Mouse (Mus musculus) neural tube, embryonic 12.5 days (tissue): ENCODE data around the gene Slc25a22. TPM values are rescaled to one million over a fixed set of nuclear protein-coding genes. Genes with fewer than 3 reads are reported as not detected.
"Not testable (repeated sequence)": the region's sequence is repeated elsewhere in the genome, so short reads cannot be mapped to it uniquely, and the experiment has no call there.

Experiments used
- ATAC-seq: fragments of 200-750 bp; cut with Nextera tagmentation; 2 replicates; pipeline ENCODE4 v1.8.0; 2017; ENCODE audit warnings: low read depth, mild to moderate bottlenecking, moderate TSS enrichment, moderate library complexity; ENCODE audit not compliant: low FRiP score
- H3K27ac ChIP-seq: fragments of 300-500 bp; sonication (generic); 2 replicates; pipeline ENCODE4 v1.5.1; 2016
- H3K27me3 ChIP-seq: fragments of 300-500 bp; sonication (generic); replicated peaks from 2 replicates; pipeline ENCODE4 v1.6.1; 2016; ENCODE audit warnings: mild to moderate bottlenecking
- H3K36me3 ChIP-seq: fragments of 300-500 bp; sonication (generic); 2 replicates; pipeline ENCODE4 v1.6.1; 2016; ENCODE audit warnings: mild to moderate bottlenecking
- H3K4me1 ChIP-seq: fragments of 300-500 bp; sonication (generic); 2 replicates; pipeline ENCODE4 v1.6.1; 2016
- H3K4me2 ChIP-seq: fragments of 300-500 bp; sonication (generic); replicated peaks from 2 replicates; pipeline ENCODE4 v1.6.1; 2016; ENCODE audit warnings: mild to moderate bottlenecking
- H3K4me3 ChIP-seq: fragments of 300-500 bp; sonication (generic); 2 replicates; pipeline ENCODE4 v1.5.1; 2016
- H3K9ac ChIP-seq: fragments of 300-500 bp; sonication (generic); 2 replicates; pipeline ENCODE4 v1.6.1; 2016; ENCODE audit warnings: mild to moderate bottlenecking
- H3K9me3 ChIP-seq: fragments of 300-500 bp; sonication (generic); 2 replicates; pipeline ENCODE4 v1.6.1; 2016; ENCODE audit warnings: mild to moderate bottlenecking
- WGBS: fragments of 180-500 bp; shearing (Covaris S2); methylation state at CpG from one replicate; pipeline ENCODE4 v1.1.7; 2016; 5-methylcytosine and 5-hydroxymethylcytosine counted together
- polyA plus RNA-seq: library from polyadenylated mRNA; unstranded; fragments of >200 nt; fragmentation: Nextera tagmentation; extraction: Ambion mirVana; gene quantifications from 2 replicates; pipeline ENCODE4 v1.2.1, GENCODE M21; 2016

The Slc25a22 gene
- polyA plus RNA-seq, 1 experiment from 2014 or later, result 57.7 TPM

GRCm38 (mm10) chr7:141453636-141454035 is 15.9 kb upstream of the Slc25a22 start:
- H3K27me3 ChIP-seq, result no peaks in the 10 kb centered on the region
- no peak for ATAC-seq
- no peak overlapping the region for H3K27ac ChIP-seq
- no peak overlapping the region for H3K9ac ChIP-seq
- no peak overlapping the region for H3K4me3 ChIP-seq
- 79% methylated on average over 2 of the region's 2 CpGs for WGBS
- peaks cover 22% of the 10 kb centered on the region for H3K4me1 ChIP-seq
- H3K4me2 ChIP-seq, result no peak overlapping the region
- peaks cover 35% of the 10 kb centered on the region for H3K36me3 ChIP-seq
- no peaks in the 10 kb centered on the region for H3K9me3 ChIP-seq

DNA sequence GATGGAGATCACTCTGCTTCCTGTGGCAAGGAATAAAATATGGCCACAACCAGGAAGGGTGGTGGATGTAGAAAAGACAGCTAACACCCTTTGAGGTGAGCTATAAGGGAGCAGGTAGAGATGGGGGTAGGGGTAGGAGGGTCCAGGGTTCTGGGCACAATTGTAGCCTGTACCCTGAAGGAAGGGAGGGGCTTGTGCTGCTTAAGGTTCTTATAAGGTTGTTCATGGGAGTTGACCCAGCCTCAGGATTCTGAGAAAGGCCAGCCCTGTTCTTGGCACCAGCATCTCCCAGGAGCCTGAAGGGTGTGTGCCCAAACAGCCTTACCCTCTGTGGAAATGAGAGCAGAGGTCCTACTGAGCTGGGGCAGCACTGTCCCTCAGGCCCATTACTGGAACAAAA is 14.2 kb upstream of the Slc25a22 start:
- H3K4me1 ChIP-seq, result peaks cover 29% of the 10 kb centered on the region
- H3K36me3 ChIP-seq, result peaks cover 37% of the 10 kb centered on the region
- H3K9me3 ChIP-seq, result no peaks in the 10 kb centered on the region
- no peak overlapping the region for H3K4me2 ChIP-seq
- no peak overlapping the region for H3K9ac ChIP-seq
- H3K4me3 ChIP-seq, result no peak overlapping the region
- no peaks in the 10 kb centered on the region for H3K27me3 ChIP-seq
- ATAC-seq, result no peak
- no peak overlapping the region for H3K27ac ChIP-seq

GRCm38 (mm10) chr7:141447110-141447991 is 9.7 kb upstream of the Slc25a22 start, which contains the start of gene Rplp2:
Rplp2 (plus strand) TSS chr7:141447370.
- Histone ChIP-seq H3K4me1 (peaks cover 28% of the 10 kb centered on the region), H3K4me3 (peak within 1 kb of the TSS; percentile 90), H3K27me3 (no peaks in the 10 kb centered on the region), H3K27ac (peak within 1 kb of the TSS; percentile 42; the same call in 1 of the 2 replicates), H3K36me3 (peaks cover 37% of the 10 kb centered on the region), H3K4me2 (peak within 1 kb of the TSS; percentile 78), H3K9ac (peak within 1 kb of the TSS; percentile 89), H3K9me3 (no peaks in the 10 kb centered on the region)
- peak; percentile 89 for ATAC-seq
- WGBS, result under 1% methylated on average over 62 of the region's 63 CpGs

GRCm38 (mm10) chr7:141446374-141446773 is 8.7 kb upstream of the Slc25a22 start:
- ATAC-seq, H3K27ac ChIP-seq, H3K4me3 ChIP-seq, H3K9me3 ChIP-seq, H3K9ac ChIP-seq, H3K27me3 ChIP-seq: not testable (repeated sequence)
- peak overlapping the region; percentile 78; the same call in 1 of the 2 replicates for H3K4me2 ChIP-seq
- peaks cover 35% of the 10 kb centered on the region for H3K4me1 ChIP-seq
- peaks cover 29% of the 10 kb centered on the region for H3K36me3 ChIP-seq
- WGBS, result 83% methylated on average over 3 of the region's 3 CpGs

DNA sequence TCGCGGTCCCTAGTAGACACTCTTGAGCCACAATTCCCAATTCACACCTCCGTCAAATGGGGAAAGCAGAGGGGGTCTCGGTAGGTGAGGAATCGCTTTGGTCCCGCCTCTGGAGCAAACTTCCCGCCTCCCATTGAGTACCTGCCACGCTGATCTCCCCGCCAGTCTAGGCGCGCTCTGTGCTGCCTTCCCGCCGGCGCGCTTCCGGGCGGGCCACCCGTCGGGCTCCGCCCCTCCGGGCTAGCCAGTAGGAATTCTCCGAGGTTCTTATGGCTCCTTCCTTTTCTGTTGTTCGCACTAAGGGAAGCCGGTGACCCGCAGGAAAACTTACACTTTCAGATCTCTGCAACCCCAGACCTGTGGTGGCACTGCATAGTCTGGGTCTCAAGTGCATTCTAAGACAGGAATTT is 6.1 kb upstream of the Slc25a22 start, which contains the start of gene Pidd1:
Gene Pidd1 (minus strand): TSS at position 198 of the 410 bp plus-strand sequence.
- Histone ChIP-seq H3K9ac (peak within 1 kb of the TSS; percentile 51), H3K4me3 (peak within 1 kb of the TSS; percentile 33), H3K4me2 (peak within 1 kb of the TSS; percentile 78), H3K9me3 (no peaks in the 10 kb centered on the region), H3K36me3 (peaks cover 28% of the 10 kb centered on the region), H3K27ac (no peak within 1 kb of the TSS), H3K27me3 (no peaks in the 10 kb centered on the region), H3K4me1 (peaks cover 32% of the 10 kb centered on the region)
- ATAC-seq, result no peak; the same call in 1 of the 2 replicates
- under 1% methylated on average over 25 of the region's 25 CpGs for WGBS

GRCm38 (mm10) chr7:141443081-141443821 is 5.6 kb upstream of the Slc25a22 start:
- WGBS, result 24% methylated on average over 12 of the region's 12 CpGs
- no peaks in the 10 kb centered on the region for H3K9me3 ChIP-seq
- peaks cover 26% of the 10 kb centered on the region for H3K4me1 ChIP-seq
- H3K27ac ChIP-seq, result no peak overlapping the region
- peaks cover 29% of the 10 kb centered on the region for H3K36me3 ChIP-seq
- H3K9ac ChIP-seq, result peak overlapping the region; percentile 51
- peak overlapping the region; percentile 33 for H3K4me3 ChIP-seq
- no peak for ATAC-seq
- no peaks in the 10 kb centered on the region for H3K27me3 ChIP-seq
- peak overlapping the region; percentile 78 for H3K4me2 ChIP-seq

DNA sequence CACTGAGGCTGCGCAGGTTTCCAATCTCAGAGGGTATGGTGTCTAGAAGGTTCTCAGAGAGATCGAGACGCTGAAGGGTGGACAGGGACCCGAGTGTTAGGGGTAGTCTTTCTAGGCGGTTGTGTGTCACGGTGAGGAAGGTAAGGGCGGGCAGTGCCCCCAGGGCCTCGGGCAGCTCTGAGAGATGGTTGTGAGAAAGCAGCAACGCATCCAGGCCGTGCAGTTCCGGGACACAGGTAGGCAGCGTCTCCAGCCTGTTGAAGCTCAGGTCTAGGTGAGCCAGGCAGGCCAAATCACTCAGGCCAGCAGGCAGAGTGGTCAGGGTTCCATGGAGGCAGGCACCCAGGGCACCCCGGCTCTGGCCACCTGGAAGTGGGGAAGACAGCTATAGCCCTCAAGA is 4.5 kb upstream of the Slc25a22 start:
- no peak for ATAC-seq
- H3K4me1 ChIP-seq, result peaks cover 29% of the 10 kb centered on the region
- peak overlapping the region; percentile 78 for H3K4me2 ChIP-seq
- H3K4me3 ChIP-seq, result no peak overlapping the region
- H3K27ac ChIP-seq, result no peak overlapping the region
- 95% methylated on average over 13 of the region's 13 CpGs for WGBS
- no peaks in the 10 kb centered on the region for H3K9me3 ChIP-seq
- H3K27me3 ChIP-seq, result no peaks in the 10 kb centered on the region
- peak overlapping the region; percentile 51 for H3K9ac ChIP-seq
- peaks cover 29% of the 10 kb centered on the region for H3K36me3 ChIP-seq

- no peak overlapping the region; the same call in 1 of the 2 replicates for H3K4me2 ChIP-seq
- no peak overlapping the region for H3K9ac ChIP-seq
- no peak for ATAC-seq
- no peak overlapping the region for H3K27ac ChIP-seq
- 90% methylated on average over 9 of the region's 9 CpGs for WGBS
- peaks cover 29% of the 10 kb centered on the region for H3K36me3 ChIP-seq
- no peaks in the 10 kb centered on the region for H3K27me3 ChIP-seq
- no peak overlapping the region for H3K4me3 ChIP-seq
- peaks cover 36% of the 10 kb centered on the region for H3K4me1 ChIP-seq
- no peaks in the 10 kb centered on the region for H3K9me3 ChIP-seq
Measured at GRCm38 (mm10) chr7:141441460-141441859, 3.8 kb upstream of the Slc25a22 start.

DNA sequence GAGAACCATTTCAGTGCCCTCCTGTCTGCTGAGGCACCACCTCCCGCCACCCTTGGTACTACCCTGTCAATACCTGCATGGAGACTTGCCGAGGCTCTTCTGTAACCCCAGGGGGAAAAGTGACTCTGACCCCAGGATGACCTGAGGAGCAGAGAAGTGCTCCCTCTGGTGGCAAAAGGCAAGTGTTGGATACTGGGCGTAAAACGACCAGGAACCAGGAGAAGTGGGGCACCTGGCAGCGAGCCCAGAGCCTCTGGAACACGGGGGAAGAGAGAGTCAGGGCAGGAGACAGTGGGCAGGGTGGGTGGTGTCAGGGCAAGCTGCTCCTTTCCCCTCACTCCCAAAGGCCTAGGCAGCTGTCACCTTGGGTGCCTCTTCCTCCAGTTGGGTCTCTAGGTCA is 2.9 kb upstream of the Slc25a22 start:
- Histone ChIP-seq H3K27ac (no peak overlapping the region), H3K4me1 (peaks cover 44% of the 10 kb centered on the region), H3K27me3 (no peaks in the 10 kb centered on the region), H3K9me3 (no peaks in the 10 kb centered on the region), H3K4me3 (no peak overlapping the region), H3K4me2 (no peak overlapping the region), H3K36me3 (peaks cover 29% of the 10 kb centered on the region), H3K9ac (0 out of 2 replicates have a peak overlapping the region, but pooled peaks have one; percentile 26)
- ATAC-seq, result no peak
- WGBS, result 31% methylated on average over 6 of the region's 6 CpGs

- WGBS, result 94% methylated on average over 11 of the region's 11 CpGs
- H3K4me1 ChIP-seq, result peaks cover 52% of the 10 kb centered on the region
- H3K36me3 ChIP-seq, result peaks cover 29% of the 10 kb centered on the region
- H3K27ac ChIP-seq, result no peak overlapping the region
- no peak for ATAC-seq
- no peak overlapping the region for H3K4me2 ChIP-seq
- H3K9ac ChIP-seq, result no peak overlapping the region
- H3K27me3 ChIP-seq, result no peaks in the 10 kb centered on the region
- H3K9me3 ChIP-seq, result no peaks in the 10 kb centered on the region
- H3K4me3 ChIP-seq, result no peak overlapping the region
Measured at GRCm38 (mm10) chr7:141439811-141440210, 2.1 kb upstream of the Slc25a22 start.

DNA sequence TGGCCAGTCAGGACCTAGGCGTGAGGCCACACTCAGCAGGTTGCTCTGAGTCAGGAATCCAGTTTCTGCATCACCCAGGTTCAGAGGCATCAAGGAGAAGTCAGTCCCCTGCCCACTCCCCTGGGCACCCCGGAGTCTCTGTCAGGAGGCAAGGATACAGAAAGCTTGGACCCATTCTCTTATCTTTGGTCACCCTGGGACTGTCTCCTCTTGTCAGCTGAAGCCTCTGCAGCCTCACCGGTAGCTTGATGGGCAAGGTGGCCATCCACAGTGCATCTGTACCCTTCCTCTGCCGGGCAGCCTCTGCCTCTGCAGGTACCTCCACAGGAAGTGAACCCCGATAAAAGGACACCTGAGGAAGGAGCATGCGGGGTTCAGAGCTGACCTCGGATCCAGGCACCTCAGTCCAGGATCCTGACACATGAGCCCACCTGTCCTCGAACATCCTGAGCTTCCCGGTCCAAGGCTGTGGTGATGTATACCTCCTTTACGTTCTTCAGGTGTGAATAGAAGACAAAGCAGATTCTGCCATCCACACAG is 1.5 kb upstream of the Slc25a22 start:
- Histone ChIP-seq H3K27me3 (no peaks in the 10 kb centered on the region), H3K4me1 (peaks cover 58% of the 10 kb centered on the region), H3K36me3 (peaks cover 29% of the 10 kb centered on the region), H3K9ac (0 out of 2 replicates have a peak overlapping the region, but pooled peaks have one; percentile 17), H3K4me3 (no peak overlapping the region), H3K9me3 (no peaks in the 10 kb centered on the region), H3K4me2 (no peak overlapping the region), H3K27ac (no peak overlapping the region)
- WGBS, result 96% methylated on average over 10 of the region's 10 CpGs
- no peak for ATAC-seq
